Mouse (Mus musculus): ENCODE data around the gene Chrdl1. TPM values are rescaled to one million over a fixed set of nuclear protein-coding genes. Genes with fewer than 3 reads are reported as not detected.

Gene Chrdl1
- total RNA-seq, 2 experiments from 2014 or later, result 1.3 to 4.2 TPM

DNA sequence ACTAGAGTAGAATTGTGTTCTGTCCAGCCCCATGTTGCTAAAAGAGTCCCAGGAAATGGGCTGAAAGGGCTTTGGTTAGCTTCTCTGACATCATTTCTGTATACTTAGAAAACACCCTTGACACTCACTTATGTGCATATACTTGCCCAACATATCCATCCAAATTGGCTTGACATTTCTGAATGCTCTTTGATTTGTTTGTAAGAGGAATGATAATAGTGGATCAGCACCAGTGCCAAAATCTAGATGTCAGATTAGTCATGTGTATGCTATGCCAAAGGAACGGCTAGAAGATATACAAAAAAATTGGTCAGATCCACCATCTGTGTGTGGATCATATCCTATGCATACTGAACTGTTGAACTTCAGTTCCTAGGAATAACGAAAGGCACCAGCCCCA lies 99.3 kb downstream of the Chrdl1 start:
- TF ChIP-seq CTCF (IDR thresholded peaks at IDR 0.05), result no peak
- intact Hi-C loops (cut with DNase I), result no loop called here
- no peak for DNase-seq
- Histone ChIP-seq H3K27ac (no peak overlapping the region), H3K4me3 (no peak overlapping the region)

DNA sequence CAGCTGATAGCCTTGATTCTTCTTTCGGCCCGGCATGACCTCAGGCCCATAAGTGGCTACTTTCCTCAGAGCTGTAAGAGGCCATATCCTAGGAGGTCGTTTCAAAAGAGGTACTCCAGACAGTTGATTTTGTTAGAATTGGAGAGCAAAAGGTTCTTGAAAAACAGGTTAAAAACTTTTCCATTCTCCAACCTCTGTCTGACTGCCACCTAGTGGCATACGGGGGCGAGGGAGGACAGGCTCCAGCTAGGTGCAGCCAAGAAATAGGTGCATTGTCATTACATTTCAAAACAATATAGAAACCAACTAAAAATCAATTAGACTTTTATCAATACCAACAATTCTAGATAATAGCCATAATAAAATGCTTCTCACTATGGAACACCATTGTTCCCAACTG lies 118.9 kb downstream of the Chrdl1 start:
- Histone ChIP-seq H3K4me3 (no peak overlapping the region), H3K27ac (no peak overlapping the region)
- TF ChIP-seq CTCF (IDR thresholded peaks at IDR 0.05), result peak; percentile 58
- DNase-seq, result peak; percentile 21
- intact Hi-C loops (cut with DNase I), result loop anchor here (10.0 kb wide), 2 partner anchors 170 kb away; no protein-coding TSS in a partner anchor

DNA sequence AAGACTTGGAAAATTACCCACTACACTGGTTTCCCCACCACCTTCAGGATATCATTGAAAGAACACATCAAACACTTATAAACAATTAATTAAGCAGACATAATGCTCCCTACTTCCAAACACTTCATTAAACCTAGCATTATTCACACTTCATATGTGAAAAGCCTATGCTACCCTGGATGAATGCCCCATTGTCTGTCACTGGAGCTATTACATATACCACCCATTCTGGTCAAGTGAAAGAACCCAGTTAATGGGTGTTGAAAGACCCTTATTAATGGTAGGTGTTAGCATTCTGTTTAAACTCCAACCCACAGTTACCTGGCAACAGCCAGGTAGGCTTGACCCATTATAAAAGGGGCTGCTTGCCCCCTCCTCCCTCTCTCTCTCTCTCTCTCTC lies 143.4 kb downstream of the Chrdl1 start:
- no peak overlapping the region for H3K27ac ChIP-seq
- intact Hi-C loops (cut with DNase I), result no loop called here
- DNase-seq, result no peak
- no peak for TF ChIP-seq CTCF (IDR thresholded peaks at IDR 0.05)
- H3K4me3 ChIP-seq, result no peak overlapping the region

Other genes starting within 250 kb of the Chrdl1 start
- gene Pak3, start 124.3 kb upstream of the Chrdl1 start, total RNA-seq (2021), result under 1 TPM; 0.05 to 0.08 TPM